Mouse (Mus musculus) C2C12 (cell line): ENCODE measurements at regions not wholly inside any gene's neighbourhood (a gene's known extent, or its start where the extent isn't known, plus 50 kb on each side); places are given as distances from the start of the nearest gene placed in this dataset.

Experiments used
- H3K27me3 ChIP-seq: one replicate; pipeline ENCODE4 v1.6.1; 2011; ENCODE audit not compliant: control insufficient read depth, insufficient read depth, insufficient read length
- H3K36me3 ChIP-seq: one replicate; pipeline ENCODE4 v1.6.1; 2011; ENCODE audit not compliant: control insufficient read depth, insufficient read depth
- H3K4me3 ChIP-seq: one replicate; pipeline ENCODE4 v1.5.1; 2011; ENCODE audit warnings: mild to moderate bottlenecking, control low read depth; ENCODE audit not compliant: poor library complexity, insufficient read depth, severe bottlenecking
- H3K79me2 ChIP-seq: one replicate; pipeline ENCODE4 v1.6.1; 2011; ENCODE audit not compliant: control insufficient read depth, insufficient read depth
- H3K79me3 ChIP-seq: one replicate; pipeline ENCODE4 v1.6.1; 2011; ENCODE audit warnings: low read depth, control low read depth
- H3ac ChIP-seq: one replicate; pipeline ENCODE3; 2011; ENCODE audit warnings: low read depth; ENCODE audit not compliant: control insufficient read depth, insufficient read length
- CEBPB ChIP-seq: IDR thresholded peaks from one replicate; pipeline ENCODE4 v1.6.1; 2011; ENCODE audit warnings: low read depth, mild to moderate bottlenecking, control low read depth, moderate library complexity
- CTCF ChIP-seq: IDR thresholded peaks from one replicate; pipeline ENCODE4 v1.5.1; 2011; ENCODE audit not compliant: control insufficient read depth, insufficient read depth, insufficient read length
- FOSL1 ChIP-seq: IDR thresholded peaks from one replicate; pipeline ENCODE4 v1.8.0; 2011; ENCODE audit warnings: mild to moderate bottlenecking, low read length; ENCODE audit not compliant: poor library complexity, insufficient read depth, severe bottlenecking
- MAX ChIP-seq: IDR thresholded peaks from one replicate; pipeline ENCODE4 v1.6.1; 2011; ENCODE audit warnings: mild to moderate bottlenecking, control low read depth
- MYOD1 ChIP-seq: IDR thresholded peaks from one replicate; pipeline ENCODE4 v1.6.1; 2011; ENCODE audit warnings: low read depth; ENCODE audit not compliant: control insufficient read depth, insufficient read length
- MYOG ChIP-seq: IDR thresholded peaks from one replicate; pipeline ENCODE4 v1.6.1; 2011; ENCODE audit not compliant: control insufficient read depth, insufficient read length; ENCODE audit errors: extremely low read depth
- USF1 ChIP-seq: IDR thresholded peaks from one replicate; pipeline ENCODE4 v1.6.1; 2011; ENCODE audit warnings: low read depth, mild to moderate bottlenecking, control low read depth, moderate library complexity

DNA sequence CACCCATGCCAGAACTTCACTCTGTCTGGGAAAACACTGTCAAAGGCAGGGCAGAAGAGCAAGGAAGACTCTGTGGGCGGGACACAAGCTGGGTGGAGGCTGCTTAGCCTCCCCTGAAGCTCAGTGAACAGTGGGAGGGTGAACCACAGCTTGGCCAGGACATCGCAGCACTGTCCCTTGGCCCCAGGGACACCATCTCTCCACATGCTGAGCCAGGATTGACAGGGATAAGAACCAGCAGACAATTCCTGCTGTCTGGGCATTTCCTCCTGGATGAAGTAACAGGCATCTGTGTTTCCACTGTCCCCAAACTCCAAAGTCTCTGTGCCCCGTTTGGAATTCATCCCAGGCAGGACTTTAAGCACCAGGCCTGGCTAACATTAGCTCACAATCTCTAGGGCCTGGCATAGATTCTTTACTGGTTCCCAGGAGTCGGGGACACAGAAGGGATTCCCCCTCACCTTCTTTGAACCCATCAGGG, 148.3 kb upstream of the Zmiz1 start:
- Histone ChIP-seq H3K79me2 (no peaks in the 10 kb centered on the region), H3K4me3 (no peak overlapping the region), H3K27me3 (no peaks in the 10 kb centered on the region), H3ac (no peak overlapping the region), H3K79me3 (no peaks in the 10 kb centered on the region), H3K36me3 (no peaks in the 10 kb centered on the region)
- TF ChIP-seq CTCF (no peak), MAX (no peak), MYOD1 (no peak), FOSL1 (no peak), USF1 (no peak), CEBPB (no peak), MYOG (no peak)

DNA sequence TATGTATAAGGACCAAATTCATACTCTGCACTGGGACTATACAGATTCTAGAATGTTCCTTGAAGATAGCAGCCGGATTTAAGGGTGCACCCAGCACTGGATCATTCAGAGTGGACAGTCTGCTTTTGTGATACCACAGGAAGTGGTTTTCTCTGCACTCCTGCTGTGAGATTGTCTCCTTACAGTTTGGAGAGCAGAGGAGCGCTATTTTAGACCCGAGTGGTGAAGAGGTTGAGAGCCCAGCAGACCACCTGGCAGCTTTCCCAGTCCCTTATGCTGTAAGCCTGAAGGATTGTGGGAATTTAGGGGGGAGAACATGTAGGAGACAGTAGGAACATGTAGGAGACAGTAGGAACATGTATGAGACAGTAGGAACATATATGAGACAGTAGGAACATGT, 147.5 kb upstream of the Zmiz1 start:
- TF ChIP-seq CTCF: no peak
- Histone ChIP-seq H3K79me3 (no peaks in the 10 kb centered on the region), H3ac (no peak overlapping the region), H3K36me3 (no peaks in the 10 kb centered on the region), H3K79me2 (no peaks in the 10 kb centered on the region), H3K27me3 (no peaks in the 10 kb centered on the region), H3K4me3 (no peak overlapping the region)

DNA sequence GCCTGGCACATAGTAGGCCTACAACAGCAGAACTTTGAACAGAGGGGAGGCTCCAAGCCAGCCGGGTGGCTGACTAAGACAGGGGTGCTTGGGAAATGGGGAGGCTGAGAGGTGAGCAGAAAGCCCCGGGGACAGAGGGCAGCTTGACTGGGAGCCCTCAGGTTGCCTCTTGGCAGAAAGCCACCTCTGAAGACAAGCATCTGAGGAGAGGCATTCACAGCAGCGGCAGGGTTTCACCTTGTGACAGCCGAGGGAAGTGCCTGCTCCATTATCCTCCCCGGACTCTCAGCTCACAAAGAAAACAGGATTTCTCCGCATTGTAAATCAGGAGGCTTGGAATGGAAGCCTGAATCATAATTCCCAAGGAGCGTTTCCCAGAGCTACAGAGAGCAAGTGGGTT, 146.8 kb upstream of the Zmiz1 start:
- H3K4me3 ChIP-seq: no peak overlapping the region
- no peak overlapping the region for H3ac ChIP-seq
- no peaks in the 10 kb centered on the region for H3K79me3 ChIP-seq
- H3K27me3 ChIP-seq: no peaks in the 10 kb centered on the region
- TF ChIP-seq USF1: no peak
- no peak for TF ChIP-seq MYOD1
- TF ChIP-seq CEBPB: no peak
- TF ChIP-seq CTCF: no peak
- TF ChIP-seq MYOG: no peak
- no peak for TF ChIP-seq FOSL1
- no peak for TF ChIP-seq MAX
- no peaks in the 10 kb centered on the region for H3K36me3 ChIP-seq
- no peaks in the 10 kb centered on the region for H3K79me2 ChIP-seq

DNA sequence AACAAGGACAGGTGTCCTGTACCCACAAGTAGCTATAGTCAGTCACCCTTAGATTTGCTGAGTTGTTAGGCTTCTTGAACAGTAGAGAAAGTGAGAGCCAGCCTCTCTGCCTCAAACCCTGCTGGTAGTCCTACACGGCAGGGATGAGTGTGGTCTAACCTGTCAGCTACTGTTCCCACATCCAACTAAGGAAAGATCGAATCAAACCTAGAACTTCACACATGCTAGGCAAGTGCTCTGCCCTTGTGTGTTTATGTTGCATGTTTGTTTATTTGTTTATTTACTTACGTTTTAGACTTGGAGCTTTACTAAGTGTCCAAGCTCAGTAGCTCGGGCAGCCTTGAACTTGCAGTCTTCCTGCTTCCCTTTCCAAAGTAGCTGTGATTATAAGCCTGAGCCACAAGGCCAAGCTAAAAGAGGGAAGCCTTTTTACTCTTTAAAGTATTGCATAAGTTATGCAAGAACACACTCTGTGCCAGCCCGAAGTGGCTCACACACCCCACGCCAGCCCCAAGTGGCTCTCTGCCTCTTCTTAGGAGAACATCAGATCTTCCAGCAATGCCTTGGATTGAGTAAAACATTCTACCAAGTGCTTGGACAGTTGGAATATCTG, 146.1 kb upstream of the Zmiz1 start:
- Histone ChIP-seq H3K4me3 (no peak overlapping the region), H3ac (no peak overlapping the region), H3K79me3 (no peaks in the 10 kb centered on the region), H3K79me2 (no peaks in the 10 kb centered on the region), H3K27me3 (no peaks in the 10 kb centered on the region), H3K36me3 (no peaks in the 10 kb centered on the region)
- TF ChIP-seq USF1 (no peak), MYOD1 (no peak), CEBPB (peak; percentile 24), MYOG (no peak)

DNA sequence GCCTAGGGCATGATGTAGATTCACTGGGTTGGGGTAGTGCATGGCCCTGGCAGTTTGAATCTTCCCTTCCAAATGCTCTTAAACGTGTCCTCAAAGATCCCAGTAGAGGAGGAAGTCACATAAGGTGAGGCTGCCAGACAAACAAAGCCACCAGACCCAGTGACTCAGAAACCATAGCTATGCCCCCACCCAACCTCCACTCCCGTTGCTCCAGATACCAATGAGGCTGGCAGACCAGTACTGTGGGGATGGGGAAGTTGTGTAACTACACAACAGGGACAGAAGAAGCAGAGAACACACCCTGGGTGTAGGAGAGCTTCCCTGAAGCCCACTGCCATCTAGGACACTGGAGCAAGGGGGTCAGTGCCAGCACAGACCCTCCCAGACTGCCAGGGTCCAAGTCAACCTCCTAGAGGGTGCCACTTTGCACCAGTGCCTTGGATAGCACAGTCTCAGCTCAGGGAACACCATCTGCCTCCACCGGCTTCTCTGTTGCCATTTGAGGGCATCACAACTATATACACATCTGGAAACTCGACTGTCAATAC, 145.2 kb upstream of the Zmiz1 start:
- Histone ChIP-seq H3K27me3 (no peaks in the 10 kb centered on the region), H3ac (no peak overlapping the region), H3K36me3 (no peaks in the 10 kb centered on the region), H3K4me3 (no peak overlapping the region), H3K79me3 (no peaks in the 10 kb centered on the region), H3K79me2 (no peaks in the 10 kb centered on the region)
- TF ChIP-seq FOSL1: no peak
- no peak for TF ChIP-seq CTCF
- no peak for TF ChIP-seq USF1
- TF ChIP-seq MYOD1: no peak
- no peak for TF ChIP-seq MYOG
- TF ChIP-seq MAX: no peak
- no peak for TF ChIP-seq CEBPB

DNA sequence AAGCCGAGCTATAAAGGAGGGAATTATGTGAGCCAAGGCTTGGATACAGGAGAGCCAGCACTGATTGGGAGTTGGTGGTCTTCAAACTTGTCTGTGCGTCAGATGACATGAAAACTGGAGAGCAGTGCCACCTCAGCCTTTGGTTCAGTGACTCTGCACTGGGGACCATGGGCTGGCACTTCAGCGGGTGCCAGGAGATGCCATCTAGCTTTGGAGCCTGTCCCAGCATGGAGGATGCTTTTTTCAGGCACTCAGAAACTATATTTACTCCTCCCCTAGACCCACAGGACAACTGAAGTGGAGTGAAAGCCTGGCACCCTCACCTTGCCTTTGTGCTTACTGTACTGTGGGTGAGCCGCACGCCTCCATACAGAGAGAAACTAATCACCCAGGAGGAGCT, 142.5 kb upstream of the Zmiz1 start:
- Histone ChIP-seq H3K36me3 (no peaks in the 10 kb centered on the region), H3ac (no peak overlapping the region), H3K4me3 (no peak overlapping the region), H3K79me2 (no peaks in the 10 kb centered on the region), H3K27me3 (no peaks in the 10 kb centered on the region), H3K79me3 (no peaks in the 10 kb centered on the region)
- TF ChIP-seq MYOG: no peak
- TF ChIP-seq USF1: no peak
- TF ChIP-seq CEBPB: no peak
- no peak for TF ChIP-seq MYOD1
- no peak for TF ChIP-seq MAX
- TF ChIP-seq FOSL1: no peak
- no peak for TF ChIP-seq CTCF
